Mouse (Mus musculus): Measurements from ENCODE around the gene Clcn7.

The Clcn7 gene

GRCm38 (mm10) chr17:25210680-25211466 lies 77.7 kb downstream of the Clcn7 start:
- DNase-seq (ENCODE audit: low spot score in 2 of 2), result no peak

GRCm38 (mm10) chr17:25211705-25212104 lies 78.5 kb downstream of the Clcn7 start:
- no peak for DNase-seq (ENCODE audit: low spot score in 2 of 2)
